Mouse (Mus musculus) thymus, postnatal 25 days (tissue): ENCODE measurements around the gene Add3.

Experiments used
- DNase-seq: peaks from one replicate; pipeline ENCODE4 v3.0.0; 2022

Gene Add3

GRCm38 (mm10) chr19:53140044-53140803, at the start of gene Add3:
TSS of gene Add3 (plus strand) at chr19:53140443.
- DNase-seq = peak; percentile 54

GRCm38 (mm10) chr19:53090677-53091076, 49.6 kb upstream of the Add3 start:
- no peak for DNase-seq

GRCm38 (mm10) chr19:53092251-53092650, 48.0 kb upstream of the Add3 start:
- no peak for DNase-seq

GRCm38 (mm10) chr19:53093294-53093693, 46.9 kb upstream of the Add3 start:
- no peak for DNase-seq

GRCm38 (mm10) chr19:53094684-53095083, 45.6 kb upstream of the Add3 start:
- DNase-seq = no peak

GRCm38 (mm10) chr19:53101374-53102300, 38.6 kb upstream of the Add3 start:
- no peak for DNase-seq

GRCm38 (mm10) chr19:53105374-53106090, 34.7 kb upstream of the Add3 start:
- no peak for DNase-seq

GRCm38 (mm10) chr19:53106952-53107351, 33.3 kb upstream of the Add3 start:
- peak; percentile 25 for DNase-seq

GRCm38 (mm10) chr19:53107361-53108247, 32.6 kb upstream of the Add3 start:
- DNase-seq = no peak

GRCm38 (mm10) chr19:53111996-53112590, 28.1 kb upstream of the Add3 start:
- no peak for DNase-seq

- peak; percentile 15 for DNase-seq
Measured at GRCm38 (mm10) chr19:53119255-53119795, 20.9 kb upstream of the Add3 start.

- DNase-seq = no peak
Measured at GRCm38 (mm10) chr19:53120483-53120882, 19.8 kb upstream of the Add3 start.

GRCm38 (mm10) chr19:53122641-53123241, 17.5 kb upstream of the Add3 start:
- no peak for DNase-seq

GRCm38 (mm10) chr19:53123301-53123700, 16.9 kb upstream of the Add3 start:
- DNase-seq = no peak

GRCm38 (mm10) chr19:53125679-53126078, 14.6 kb upstream of the Add3 start:
- DNase-seq = no peak

- no peak for DNase-seq
Measured at GRCm38 (mm10) chr19:53126546-53126945, 13.7 kb upstream of the Add3 start.

- DNase-seq = no peak
Measured at GRCm38 (mm10) chr19:53127320-53128291, 12.6 kb upstream of the Add3 start.

GRCm38 (mm10) chr19:53128494-53129337, 11.5 kb upstream of the Add3 start:
- no peak for DNase-seq
